Mouse (Mus musculus) E14TG2a.4 (cell line): Measurements from ENCODE around the gene Jam3.

Experiments
- H3K27me3 ChIP-seq: 2 replicates; pipeline ENCODE4 v1.6.1; 2014; ENCODE audit warnings: low read length, control low read depth; ENCODE audit not compliant: insufficient read depth
- H3K36me3 ChIP-seq: 2 replicates; pipeline ENCODE4 v1.6.1; 2014; ENCODE audit warnings: low read length, control low read depth; ENCODE audit not compliant: insufficient read depth
- H3K4me1 ChIP-seq: replicated peaks from 2 replicates; pipeline ENCODE4 v1.6.1; 2014; ENCODE audit warnings: low read depth, low read length, control low read depth
- H3K4me3 ChIP-seq: replicated peaks from 2 replicates; pipeline ENCODE4 v1.5.1; 2014; ENCODE audit warnings: mild to moderate bottlenecking, low read length
- H3K9me3 ChIP-seq: 2 replicates; pipeline ENCODE4 v1.6.1; 2014; ENCODE audit warnings: low read length, control low read depth
- CTCF ChIP-seq: conservative IDR thresholded peaks from 2 replicates; pipeline ENCODE4 v1.5.1; 2014; ENCODE audit warnings: low read length
- NANOG ChIP-seq: IDR thresholded peaks from 2 replicates; pipeline ENCODE4 v1.6.1; 2014; ENCODE audit warnings: borderline replicate concordance, low read length, mixed read lengths
- POU5F1 ChIP-seq: IDR thresholded peaks from 2 replicates; pipeline ENCODE4 v1.6.1; 2014; ENCODE audit warnings: low read length, borderline replicate concordance

The Jam3 gene

GRCm38 (mm10) chr9:27111756-27112155, 43.5 kb downstream of the Jam3 start:
- Histone ChIP-seq H3K4me3 (no peak overlapping the region), H3K36me3 (no peaks in the 10 kb centered on the region), H3K9me3 (peaks cover 10% of the 10 kb centered on the region), H3K4me1 (0 out of 2 replicates have a peak, but pooled peaks cover 5% of the 10 kb centered on the region), H3K27me3 (no peaks in the 10 kb centered on the region)
- TF ChIP-seq CTCF (no peak), POU5F1 (no peak), NANOG (no peak)

DNA sequence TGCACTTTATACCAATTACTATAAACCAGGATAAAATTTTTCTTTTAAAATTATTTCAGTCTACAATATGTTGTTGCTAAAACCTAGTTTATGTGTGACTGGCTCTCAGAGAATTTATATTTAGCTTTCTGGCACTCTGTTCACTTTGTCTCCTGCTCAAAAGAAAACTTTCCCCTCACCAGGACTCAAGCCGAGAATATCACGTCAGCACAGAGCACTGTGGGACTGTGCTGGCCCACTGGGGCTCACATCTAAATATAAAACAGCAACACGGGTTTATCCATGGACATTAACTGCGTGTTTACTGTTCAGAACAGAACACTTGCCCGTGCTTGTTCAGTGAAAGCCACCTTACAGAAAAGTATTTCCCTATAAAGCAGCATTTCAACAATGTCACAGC, 44.5 kb downstream of the Jam3 start:
- no peak for TF ChIP-seq POU5F1
- TF ChIP-seq NANOG, result no peak
- no peak for TF ChIP-seq CTCF

GRCm38 (mm10) chr9:27109533-27110514, 45.4 kb downstream of the Jam3 start:
- TF ChIP-seq CTCF, result no peak
- no peak for TF ChIP-seq NANOG
- no peak for TF ChIP-seq POU5F1
- no peaks in the 10 kb centered on the region for H3K27me3 ChIP-seq
- H3K9me3 ChIP-seq, result peaks cover 14% of the 10 kb centered on the region
- H3K4me3 ChIP-seq, result no peak overlapping the region
- H3K36me3 ChIP-seq, result no peaks in the 10 kb centered on the region
- H3K4me1 ChIP-seq, result 0 out of 2 replicates have a peak, but pooled peaks cover 5% of the 10 kb centered on the region

More for the DNA sequence above, 44.5 kb downstream of the Jam3 start:
- Histone ChIP-seq H3K27me3 (no peaks in the 10 kb centered on the region), H3K4me1 (0 out of 2 replicates have a peak, but pooled peaks cover 5% of the 10 kb centered on the region), H3K9me3 (peaks cover 14% of the 10 kb centered on the region), H3K36me3 (no peaks in the 10 kb centered on the region), H3K4me3 (no peak overlapping the region)

DNA sequence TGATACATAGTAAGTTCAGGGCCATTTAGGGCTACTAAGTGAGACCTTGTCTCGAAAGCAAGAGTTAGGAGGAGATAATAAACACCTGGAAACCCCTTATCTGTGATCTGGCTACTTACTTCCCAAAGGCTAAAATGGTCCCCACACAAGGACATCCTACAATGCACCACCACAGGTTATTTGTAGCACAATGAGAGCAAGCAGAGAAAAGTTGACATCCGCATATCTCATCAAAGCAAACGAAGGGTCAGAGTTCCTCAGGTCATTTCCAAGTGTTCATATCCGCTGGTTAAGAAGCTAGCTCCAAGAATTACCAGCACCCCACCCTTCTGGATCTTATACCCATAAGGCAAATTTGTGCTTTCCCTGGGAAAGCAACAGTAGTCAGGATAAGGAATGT, 46.8 kb downstream of the Jam3 start:
- Histone ChIP-seq H3K4me3 (no peak overlapping the region), H3K4me1 (0 out of 2 replicates have a peak, but pooled peaks cover 7% of the 10 kb centered on the region), H3K27me3 (no peaks in the 10 kb centered on the region), H3K36me3 (no peaks in the 10 kb centered on the region), H3K9me3 (peaks cover 14% of the 10 kb centered on the region)
- TF ChIP-seq CTCF, result no peak
- no peak for TF ChIP-seq NANOG
- TF ChIP-seq POU5F1, result no peak

GRCm38 (mm10) chr9:27106081-27106480, 49.1 kb downstream of the Jam3 start:
- H3K4me3 ChIP-seq, result no peak overlapping the region
- H3K9me3 ChIP-seq, result peaks cover 14% of the 10 kb centered on the region
- H3K36me3 ChIP-seq, result peaks cover 12% of the 10 kb centered on the region
- 0 out of 2 replicates have a peak, but pooled peaks cover 7% of the 10 kb centered on the region for H3K4me1 ChIP-seq
- H3K27me3 ChIP-seq, result no peaks in the 10 kb centered on the region
- TF ChIP-seq NANOG, result no peak
- TF ChIP-seq POU5F1, result no peak
- TF ChIP-seq CTCF, result peak; percentile 86

- TF ChIP-seq POU5F1, result no peak
- no peak for TF ChIP-seq CTCF
- no peak for TF ChIP-seq NANOG
- Histone ChIP-seq H3K9me3 (peaks cover 1% of the 10 kb centered on the region), H3K36me3 (peaks cover 55% of the 10 kb centered on the region), H3K4me1 (peaks cover 7% of the 10 kb centered on the region; the same call in 1 of the 2 replicates), H3K27me3 (no peaks in the 10 kb centered on the region), H3K4me3 (no peak overlapping the region)
Measured at GRCm38 (mm10) chr9:27101466-27101865, 53.8 kb downstream of the Jam3 start.

- Histone ChIP-seq H3K4me1 (peaks cover 6% of the 10 kb centered on the region; the same call in 1 of the 2 replicates), H3K36me3 (peaks cover 74% of the 10 kb centered on the region), H3K4me3 (no peak overlapping the region), H3K27me3 (no peaks in the 10 kb centered on the region), H3K9me3 (no peaks in the 10 kb centered on the region)
- TF ChIP-seq NANOG, result no peak
- no peak for TF ChIP-seq POU5F1
- no peak for TF ChIP-seq CTCF
Measured at GRCm38 (mm10) chr9:27099474-27099873, 55.7 kb downstream of the Jam3 start.

DNA sequence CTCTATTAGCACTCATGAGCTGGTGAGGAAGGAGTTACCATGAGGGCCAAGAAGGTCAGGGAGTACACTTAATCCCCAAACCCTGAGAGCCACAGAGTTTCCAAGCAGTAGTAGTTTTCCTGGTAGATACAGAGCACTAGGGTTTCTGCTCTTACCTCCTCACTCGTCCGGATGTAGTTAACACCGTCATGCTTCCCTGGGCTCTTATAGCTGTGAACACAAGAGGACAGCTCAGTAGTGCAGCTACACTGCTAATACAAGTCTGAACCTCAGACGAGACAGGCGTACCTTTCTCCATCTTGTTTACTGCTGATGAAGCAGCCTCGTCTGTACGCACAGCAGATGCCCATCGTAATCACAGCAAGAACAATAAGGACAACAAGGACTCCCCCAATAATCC, 56.7 kb downstream of the Jam3 start:
- Histone ChIP-seq H3K36me3 (peaks cover 82% of the 10 kb centered on the region), H3K9me3 (no peaks in the 10 kb centered on the region), H3K4me1 (peaks cover 5% of the 10 kb centered on the region; the same call in 1 of the 2 replicates), H3K4me3 (no peak overlapping the region), H3K27me3 (no peaks in the 10 kb centered on the region)
- TF ChIP-seq NANOG, result no peak

DNA sequence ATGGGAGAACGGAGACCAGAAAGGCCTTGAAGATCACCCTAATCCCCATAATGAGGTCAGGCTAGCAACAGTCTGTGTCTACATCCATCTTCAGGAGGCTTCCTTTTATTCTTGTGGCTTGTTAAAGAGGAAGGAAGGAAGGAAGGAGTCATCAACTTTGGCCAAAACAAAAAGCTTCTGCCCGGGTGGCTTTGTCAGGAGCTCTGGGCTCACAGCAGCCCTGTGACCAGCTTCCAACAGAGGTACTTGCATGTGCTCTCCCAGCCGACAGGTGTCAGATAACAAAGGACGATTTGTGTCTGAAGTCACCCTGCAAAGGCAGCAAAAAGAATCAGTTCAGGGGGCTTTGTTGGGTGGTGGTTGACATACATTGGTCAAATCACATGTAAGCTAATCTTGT, 57.1 kb downstream of the Jam3 start:
- Histone ChIP-seq H3K4me3 (no peak overlapping the region), H3K9me3 (no peaks in the 10 kb centered on the region), H3K27me3 (no peaks in the 10 kb centered on the region), H3K4me1 (peaks cover 5% of the 10 kb centered on the region; the same call in 1 of the 2 replicates), H3K36me3 (peaks cover 87% of the 10 kb centered on the region)
- TF ChIP-seq NANOG (no peak), CTCF (no peak; the same call in 1 of the 2 replicates), POU5F1 (no peak)
